Mouse (Mus musculus): ENCODE results near the gene Fgfr2. TPM values are rescaled to one million over a fixed set of nuclear protein-coding genes. Genes with fewer than 3 reads are reported as not detected.
A peak's percentile ranks its signal among the peaks of the same experiment; 100 is the strongest.

Fgfr2 gene
- polyA plus RNA-seq, 1 experiment from 2014 or later, result 169 TPM

GRCm38 (mm10) chr7:131917384-131917783 lies 1205.8 kb downstream of the Fgfr2 start:
- no peak overlapping the region for H3K27ac ChIP-seq (ENCODE audit: low read length)
- no peak for ATAC-seq (ENCODE audit: insufficient number of reproducible peaks, insufficient read depth, low FRiP score, low read depth)
- H3K9ac ChIP-seq (replicated peaks; ENCODE audit: low read depth, low read length), result no peak overlapping the region
- WGBS, result 38% methylated on average over 7 of the region's 7 CpGs
- no peaks in the 10 kb centered on the region for H3K4me1 ChIP-seq (ENCODE audit: control insufficient read depth, insufficient read depth, low read length)
- no peaks in the 10 kb centered on the region for H3K9me3 ChIP-seq (ENCODE audit: control insufficient read depth, low read depth, low read length)
- H3K27me3 ChIP-seq (ENCODE audit: control insufficient read depth, insufficient read depth, low read length), result no peaks in the 10 kb centered on the region
- no peak overlapping the region for H3K4me2 ChIP-seq (replicated peaks; ENCODE audit: low read depth, low read length)
- no peaks in the 10 kb centered on the region for H3K36me3 ChIP-seq (ENCODE audit: control insufficient read depth, insufficient read depth, low read length)
- no peak overlapping the region for H3K4me3 ChIP-seq (ENCODE audit: low read depth, low read length)

DNA sequence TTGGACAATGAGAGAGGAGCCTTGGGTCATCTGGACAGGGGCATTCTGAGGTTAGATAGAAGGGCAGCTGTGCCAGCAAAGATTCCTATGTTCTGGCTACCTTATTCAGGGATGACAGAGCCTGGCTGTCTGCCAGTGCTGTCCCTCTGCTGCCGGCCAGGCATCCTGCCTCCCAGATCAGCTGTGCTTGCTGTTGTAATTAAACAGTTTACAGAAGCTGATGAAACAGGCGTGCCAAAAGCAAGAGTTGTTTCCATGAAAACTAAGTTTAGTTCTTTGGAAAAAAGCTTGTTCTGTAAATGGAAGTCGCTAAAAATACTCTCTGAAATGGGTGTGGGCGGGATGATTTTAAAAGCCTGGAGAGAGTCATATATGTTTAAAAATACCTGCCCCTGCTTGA lies 1213.5 kb downstream of the Fgfr2 start:
- H3K9me3 ChIP-seq (ENCODE audit: control insufficient read depth, low read depth, low read length), result no peaks in the 10 kb centered on the region
- H3K4me2 ChIP-seq (replicated peaks; ENCODE audit: low read depth, low read length), result no peak overlapping the region
- H3K36me3 ChIP-seq (ENCODE audit: control insufficient read depth, insufficient read depth, low read length), result no peaks in the 10 kb centered on the region
- H3K4me1 ChIP-seq (ENCODE audit: control insufficient read depth, insufficient read depth, low read length), result no peaks in the 10 kb centered on the region
- no peak overlapping the region for H3K27ac ChIP-seq (ENCODE audit: low read length)
- 32% methylated on average over 4 of the region's 4 CpGs for WGBS
- no peaks in the 10 kb centered on the region for H3K27me3 ChIP-seq (ENCODE audit: control insufficient read depth, insufficient read depth, low read length)
- no peak overlapping the region for H3K9ac ChIP-seq (replicated peaks; ENCODE audit: low read depth, low read length)
- no peak overlapping the region for H3K4me3 ChIP-seq (ENCODE audit: low read depth, low read length)
- ATAC-seq (ENCODE audit: insufficient number of reproducible peaks, insufficient read depth, low FRiP score, low read depth), result no peak

DNA sequence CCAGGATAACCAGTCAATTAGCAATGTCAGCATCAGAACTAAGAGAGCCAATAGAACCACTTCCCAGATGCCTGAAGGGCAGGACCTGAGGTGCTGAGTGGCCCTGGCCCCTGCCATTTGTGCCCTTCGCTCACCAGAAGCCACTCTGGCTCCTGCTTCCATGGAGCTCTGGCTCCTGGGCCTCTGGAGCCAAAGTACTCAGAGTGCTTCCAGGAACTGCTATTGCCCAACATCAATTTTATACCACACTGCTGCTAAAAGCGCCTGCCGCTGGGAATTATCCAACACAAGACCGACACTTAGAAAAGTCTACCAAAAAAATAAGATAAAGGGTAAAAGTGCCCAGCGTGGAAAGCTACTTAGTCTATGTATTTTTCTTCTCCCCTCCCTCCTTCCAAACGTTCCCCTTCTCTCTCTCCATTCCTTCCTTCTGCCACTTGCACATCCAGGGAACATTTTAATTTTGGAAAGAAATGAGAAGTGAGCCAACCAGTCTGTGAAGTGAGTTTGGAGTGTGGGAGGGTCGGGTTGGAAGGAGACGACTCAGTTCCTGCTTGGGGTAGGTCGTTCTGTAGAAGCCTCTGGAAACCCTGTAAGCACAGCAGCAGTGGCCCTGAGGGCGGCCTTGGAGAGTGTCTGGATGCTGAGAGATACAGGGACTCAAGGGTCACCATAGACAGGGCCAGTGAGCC lies 1216.5 kb downstream of the Fgfr2 start:
- no peak overlapping the region for H3K4me3 ChIP-seq (ENCODE audit: low read depth, low read length)
- 73% methylated on average over 10 of the region's 10 CpGs for WGBS
- H3K27ac ChIP-seq (ENCODE audit: low read length), result no peak overlapping the region
- H3K27me3 ChIP-seq (ENCODE audit: control insufficient read depth, insufficient read depth, low read length), result no peaks in the 10 kb centered on the region
- H3K9me3 ChIP-seq (ENCODE audit: control insufficient read depth, low read depth, low read length), result no peaks in the 10 kb centered on the region
- no peaks in the 10 kb centered on the region for H3K36me3 ChIP-seq (ENCODE audit: control insufficient read depth, insufficient read depth, low read length)
- no peak for ATAC-seq (ENCODE audit: insufficient number of reproducible peaks, insufficient read depth, low FRiP score, low read depth)
- H3K4me1 ChIP-seq (ENCODE audit: control insufficient read depth, insufficient read depth, low read length), result no peaks in the 10 kb centered on the region
- H3K4me2 ChIP-seq (replicated peaks; ENCODE audit: low read depth, low read length), result no peak overlapping the region
- H3K9ac ChIP-seq (replicated peaks; ENCODE audit: low read depth, low read length), result no peak overlapping the region

DNA sequence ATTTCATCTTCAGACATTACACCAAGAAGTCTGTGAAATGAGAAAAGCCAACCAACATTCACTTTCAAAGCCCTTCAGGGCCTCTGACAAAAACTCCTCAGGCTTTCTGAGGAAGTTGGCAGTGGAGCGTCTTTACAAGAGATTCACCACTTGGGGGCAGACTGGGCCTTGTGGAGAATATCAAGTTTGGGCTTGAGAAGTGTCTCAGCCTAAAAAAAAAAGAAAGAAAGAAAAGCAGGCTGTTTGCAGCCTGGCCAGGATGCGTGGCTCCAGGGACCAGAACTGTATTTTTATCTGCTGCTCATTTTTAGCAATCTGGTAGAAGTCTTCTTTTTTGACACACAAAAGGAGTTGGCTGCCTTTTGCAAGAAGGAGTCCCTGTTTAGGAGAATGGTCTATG lies 1223.8 kb downstream of the Fgfr2 start:
- Histone ChIP-seq H3K27me3 (ENCODE audit: control insufficient read depth, insufficient read depth, low read length) (no peaks in the 10 kb centered on the region), H3K4me2 (replicated peaks; ENCODE audit: low read depth, low read length) (no peak overlapping the region), H3K27ac (ENCODE audit: low read length) (no peak overlapping the region), H3K9me3 (ENCODE audit: control insufficient read depth, low read depth, low read length) (peaks cover 6% of the 10 kb centered on the region; the same call in 1 of the 2 replicates), H3K4me3 (ENCODE audit: low read depth, low read length) (no peak overlapping the region), H3K36me3 (ENCODE audit: control insufficient read depth, insufficient read depth, low read length) (no peaks in the 10 kb centered on the region), H3K9ac (replicated peaks; ENCODE audit: low read depth, low read length) (no peak overlapping the region), H3K4me1 (ENCODE audit: control insufficient read depth, insufficient read depth, low read length) (no peaks in the 10 kb centered on the region)
- 2% methylated on average over 2 of the region's 2 CpGs for WGBS
- ATAC-seq (ENCODE audit: insufficient number of reproducible peaks, insufficient read depth, low FRiP score, low read depth), result no peak

- H3K9me3 ChIP-seq (ENCODE audit: control insufficient read depth, low read depth, low read length), result peaks cover 6% of the 10 kb centered on the region; the same call in 1 of the 2 replicates
- ATAC-seq (ENCODE audit: insufficient number of reproducible peaks, insufficient read depth, low FRiP score, low read depth), result no peak
- no peak overlapping the region for H3K9ac ChIP-seq (replicated peaks; ENCODE audit: low read depth, low read length)
- no peaks in the 10 kb centered on the region for H3K36me3 ChIP-seq (ENCODE audit: control insufficient read depth, insufficient read depth, low read length)
- H3K4me2 ChIP-seq (replicated peaks; ENCODE audit: low read depth, low read length), result no peak overlapping the region
- H3K4me3 ChIP-seq (ENCODE audit: low read depth, low read length), result no peak overlapping the region
- H3K27ac ChIP-seq (ENCODE audit: low read length), result no peak overlapping the region
- no peaks in the 10 kb centered on the region for H3K27me3 ChIP-seq (ENCODE audit: control insufficient read depth, insufficient read depth, low read length)
- no peaks in the 10 kb centered on the region for H3K4me1 ChIP-seq (ENCODE audit: control insufficient read depth, insufficient read depth, low read length)
- WGBS, result 15% methylated on average over 4 of the region's 4 CpGs
Observed at GRCm38 (mm10) chr7:131897282-131897681, 1225.9 kb downstream of the Fgfr2 start.

DNA sequence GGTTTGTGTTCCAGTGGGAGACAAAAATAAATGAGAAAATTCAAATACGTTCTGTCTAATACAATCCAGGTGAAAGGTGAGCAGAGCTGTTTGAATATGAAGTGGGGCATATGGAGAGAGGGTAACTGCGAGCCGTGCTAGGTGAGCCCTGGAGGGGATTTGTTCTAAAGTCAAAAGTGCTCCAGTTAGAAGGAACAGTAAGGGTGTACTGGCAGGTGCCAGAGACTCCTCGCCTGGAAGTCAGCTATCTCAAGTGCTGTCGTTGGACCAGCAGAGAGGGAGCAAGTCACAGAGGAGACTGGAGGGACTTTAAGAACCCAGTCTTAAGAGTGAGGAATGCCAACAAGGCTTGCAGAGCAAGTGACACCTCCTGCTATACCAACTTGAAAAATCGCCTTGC lies 1240.3 kb downstream of the Fgfr2 start:
- no peak overlapping the region for H3K4me3 ChIP-seq (ENCODE audit: low read depth, low read length)
- WGBS, result 63% methylated on average over 6 of the region's 6 CpGs
- no peak overlapping the region for H3K27ac ChIP-seq (ENCODE audit: low read length)
- H3K36me3 ChIP-seq (ENCODE audit: control insufficient read depth, insufficient read depth, low read length), result no peaks in the 10 kb centered on the region
- ATAC-seq (ENCODE audit: insufficient number of reproducible peaks, insufficient read depth, low FRiP score, low read depth), result no peak
- no peak overlapping the region for H3K4me2 ChIP-seq (replicated peaks; ENCODE audit: low read depth, low read length)
- no peaks in the 10 kb centered on the region for H3K9me3 ChIP-seq (ENCODE audit: control insufficient read depth, low read depth, low read length)
- H3K27me3 ChIP-seq (ENCODE audit: control insufficient read depth, insufficient read depth, low read length), result no peaks in the 10 kb centered on the region
- no peak overlapping the region for H3K9ac ChIP-seq (replicated peaks; ENCODE audit: low read depth, low read length)
- H3K4me1 ChIP-seq (ENCODE audit: control insufficient read depth, insufficient read depth, low read length), result no peaks in the 10 kb centered on the region

GRCm38 (mm10) chr7:131881876-131882615 lies 1241.1 kb downstream of the Fgfr2 start:
- Histone ChIP-seq H3K27me3 (ENCODE audit: control insufficient read depth, insufficient read depth, low read length) (no peaks in the 10 kb centered on the region), H3K9ac (replicated peaks; ENCODE audit: low read depth, low read length) (no peak overlapping the region), H3K9me3 (ENCODE audit: control insufficient read depth, low read depth, low read length) (no peaks in the 10 kb centered on the region), H3K4me3 (ENCODE audit: low read depth, low read length) (no peak overlapping the region), H3K27ac (ENCODE audit: low read length) (no peak overlapping the region), H3K4me2 (replicated peaks; ENCODE audit: low read depth, low read length) (no peak overlapping the region), H3K4me1 (ENCODE audit: control insufficient read depth, insufficient read depth, low read length) (no peaks in the 10 kb centered on the region), H3K36me3 (ENCODE audit: control insufficient read depth, insufficient read depth, low read length) (no peaks in the 10 kb centered on the region)
- no peak for ATAC-seq (ENCODE audit: insufficient number of reproducible peaks, insufficient read depth, low FRiP score, low read depth)
- WGBS, result 59% methylated on average over 5 of the region's 5 CpGs

DNA sequence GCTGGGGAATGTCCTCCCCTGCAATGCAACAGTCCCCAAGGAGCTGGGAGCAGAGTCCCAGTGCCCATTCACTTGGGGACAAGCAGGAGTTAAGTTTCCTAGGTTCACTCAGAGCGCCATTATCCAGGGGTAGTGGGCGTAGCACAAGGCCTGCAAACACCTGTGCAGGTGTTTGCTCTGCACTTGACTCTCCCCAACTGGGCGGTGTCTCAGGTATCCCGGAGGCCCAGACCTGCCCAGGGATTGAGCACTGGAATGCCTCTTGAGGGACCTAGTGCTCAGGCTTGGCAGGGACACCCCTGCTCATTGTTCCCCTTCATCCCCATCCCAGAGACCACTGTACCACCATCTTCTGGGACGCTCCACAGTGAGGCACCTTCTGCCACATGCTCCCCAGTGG lies 1243.0 kb downstream of the Fgfr2 start:
- Histone ChIP-seq H3K27me3 (ENCODE audit: control insufficient read depth, insufficient read depth, low read length) (no peaks in the 10 kb centered on the region), H3K9ac (replicated peaks; ENCODE audit: low read depth, low read length) (no peak overlapping the region), H3K4me3 (ENCODE audit: low read depth, low read length) (no peak overlapping the region), H3K4me2 (replicated peaks; ENCODE audit: low read depth, low read length) (no peak overlapping the region), H3K4me1 (ENCODE audit: control insufficient read depth, insufficient read depth, low read length) (no peaks in the 10 kb centered on the region), H3K27ac (ENCODE audit: low read length) (no peak overlapping the region), H3K36me3 (ENCODE audit: control insufficient read depth, insufficient read depth, low read length) (no peaks in the 10 kb centered on the region), H3K9me3 (ENCODE audit: control insufficient read depth, low read depth, low read length) (no peaks in the 10 kb centered on the region)
- 66% methylated on average over 5 of the region's 5 CpGs for WGBS
- ATAC-seq (ENCODE audit: insufficient number of reproducible peaks, insufficient read depth, low FRiP score, low read depth), result peak; percentile 63; the same call in 1 of the 2 replicates

All from stomach, embryonic 14.5 days (tissue).